Comparison of ENCODE assay signal across 8 mouse cellular contexts in genomic region chr2:152470973-152471372, GRCm38 (mm10). TPM values are rescaled to one million over a fixed set of nuclear protein-coding genes. Genes with fewer than 3 reads are reported as not detected.
DNase-seq lines count a peak whose midpoint lies in the region; ATAC-seq and TF ChIP-seq lines count a peak whose summit lies in the region.

No protein-coding gene starts in this region.

- H3K4me1 ChIP-seq in kidney, embryonic 15.5 days: no peaks in the 10 kb centered on the region
- H3K4me1 ChIP-seq in ES-Bruce4 (ENCODE audit: control insufficient read depth, insufficient read depth, low read length): no peaks in the 10 kb centered on the region

- TF ChIP-seq EP300 in ES-Bruce4 (IDR thresholded peaks at IDR 0.05; ENCODE audit: insufficient read depth, low read depth, low read length): no peak

- no peaks in the 10 kb centered on the region for H3K36me3 ChIP-seq in kidney, embryonic 15.5 days
- H3K36me3 ChIP-seq in ES-Bruce4 (ENCODE audit: control insufficient read depth, insufficient read depth, low read length, poor library complexity, severe bottlenecking): no peaks in the 10 kb centered on the region

- H3K9ac ChIP-seq in kidney, embryonic 15.5 days: no peak overlapping the region
- no peak overlapping the region for H3K9ac ChIP-seq in ES-Bruce4 (ENCODE audit: low read depth, poor library complexity, severe bottlenecking)

- 26% methylated on average over 7 of the region's 7 CpGs for WGBS in kidney, embryonic 15.5 days

- H3K9me3 ChIP-seq in kidney, embryonic 15.5 days (replicated peaks): no peaks in the 10 kb centered on the region
- H3K9me3 ChIP-seq in ES-Bruce4 (replicated peaks; ENCODE audit: control insufficient read depth, insufficient read depth, low read length, poor library complexity, severe bottlenecking): no peaks in the 10 kb centered on the region

- peak; percentile 4 for TF ChIP-seq CTCF in ES-Bruce4 (IDR thresholded peaks at IDR 0.05; ENCODE audit: low read depth, low read length)

- no peak for ATAC-seq in kidney, embryonic 15.5 days (replicated peaks; ENCODE audit: low FRiP score)
- ATAC-seq in erythroblast, adult 5-6 weeks (replicated peaks; ENCODE audit: low FRiP score, poor library complexity, severe bottlenecking): no peak

- H3K4me3 ChIP-seq in kidney, embryonic 15.5 days (replicated peaks): no peak overlapping the region
- no peak overlapping the region for H3K4me3 ChIP-seq in ES-Bruce4 (ENCODE audit: low read depth, low read length)

- peak; percentile 11 for DNase-seq in kidney, adult 11 months
- DNase-seq in ZHBTc4 (ENCODE audit: low read depth, low spot score): peak; percentile 65
- peak; percentile 47 for DNase-seq in embryo, embryonic 9.5 days (ENCODE audit: extremely low spot score)
- DNase-seq in layer of hippocampus, postnatal 25 days (ENCODE audit: extremely low spot score in 1 of 2, low spot score in 1 of 2): peak; percentile 29 to 70
- DNase-seq in retina, postnatal 7 days (ENCODE audit: low read depth, low spot score): peak; percentile 21

- TF ChIP-seq POLR2A in ES-Bruce4 (IDR thresholded peaks at IDR 0.05; ENCODE audit: insufficient read depth, low read length): no peak

- no peak overlapping the region for H3K4me2 ChIP-seq in kidney, embryonic 15.5 days

- H3K27ac ChIP-seq in kidney, embryonic 15.5 days: no peak overlapping the region
- no peak overlapping the region for H3K27ac ChIP-seq in ES-Bruce4 (ENCODE audit: insufficient read depth, low read length)

- H3K27me3 ChIP-seq in kidney, embryonic 15.5 days: no peaks in the 10 kb centered on the region; the same call in 1 of the 2 replicates
- H3K27me3 ChIP-seq in ES-Bruce4 (ENCODE audit: control insufficient read depth, insufficient read depth, low read length, poor library complexity, severe bottlenecking): no peaks in the 10 kb centered on the region

RNA-seq across cellular contexts. Expression of gene Defb20, which starts 5.9 kb away (rescaled TPM):
- polyA plus RNA-seq in kidney, embryonic 15.5 days (2015; fragmentation: Nextera tagmentation; extraction: Ambion mirVana): not detected in 2 replicates
- polyA plus RNA-seq in ES-Bruce4 (2011; ENCODE audit: insufficient read depth, insufficient read length, low read depth, missing spikeins): not detected in 2 replicates
- total RNA-seq in layer of hippocampus, postnatal 25 days (2021): not detected
- total RNA-seq in erythroblast, adult 5-6 weeks (2015; ENCODE audit: low replicate concordance): not detected in 2 replicates
- total RNA-seq in erythroblast, adult 5-6 weeks (2017; ENCODE audit: low replicate concordance): not detected in 2 replicates

RNA-seq across cellular contexts. Expression of gene Defb23, which starts 6.6 kb away (rescaled TPM):
- polyA plus RNA-seq in kidney, embryonic 15.5 days (2015; fragmentation: Nextera tagmentation; extraction: Ambion mirVana): 0.27 TPM in 1 of 2 replicates, not detected in the other
- polyA plus RNA-seq in ES-Bruce4 (2011; ENCODE audit: insufficient read depth, insufficient read length, low read depth, missing spikeins): not detected in 2 replicates
- not detected for total RNA-seq in layer of hippocampus, postnatal 25 days (2021)
- not detected in 2 replicates for total RNA-seq in erythroblast, adult 5-6 weeks (2015; ENCODE audit: low replicate concordance)
- total RNA-seq in erythroblast, adult 5-6 weeks (2017; ENCODE audit: low replicate concordance): not detected in 2 replicates

RNA-seq across cellular contexts. Expression of gene Defb22, which starts 19.0 kb away (rescaled TPM):
- polyA plus RNA-seq in kidney, embryonic 15.5 days (2015; fragmentation: Nextera tagmentation; extraction: Ambion mirVana): not detected in 2 replicates
- polyA plus RNA-seq in ES-Bruce4 (2011; ENCODE audit: insufficient read depth, insufficient read length, low read depth, missing spikeins): not detected in 2 replicates
- not detected for total RNA-seq in layer of hippocampus, postnatal 25 days (2021)
- not detected in 2 replicates for total RNA-seq in erythroblast, adult 5-6 weeks (2015; ENCODE audit: low replicate concordance)
- not detected in 2 replicates for total RNA-seq in erythroblast, adult 5-6 weeks (2017; ENCODE audit: low replicate concordance)

RNA-seq across cellular contexts. Expression of gene Defb26, which starts 40.5 kb away (rescaled TPM):
- polyA plus RNA-seq in kidney, embryonic 15.5 days (2015; fragmentation: Nextera tagmentation; extraction: Ambion mirVana): not detected in 2 replicates
- polyA plus RNA-seq in ES-Bruce4 (2011; ENCODE audit: insufficient read depth, insufficient read length, low read depth, missing spikeins): not detected in 2 replicates
- not detected for total RNA-seq in layer of hippocampus, postnatal 25 days (2021)
- total RNA-seq in erythroblast, adult 5-6 weeks (2015; ENCODE audit: low replicate concordance): not detected in 2 replicates
- total RNA-seq in erythroblast, adult 5-6 weeks (2017; ENCODE audit: low replicate concordance): not detected in 2 replicates

RNA-seq across cellular contexts. Expression of gene Defb28, which starts 47.1 kb away (rescaled TPM):
- 0.67 and 0.95 TPM in 2 replicates for polyA plus RNA-seq in kidney, embryonic 15.5 days (2015; fragmentation: Nextera tagmentation; extraction: Ambion mirVana)
- not detected in 2 replicates for polyA plus RNA-seq in ES-Bruce4 (2011; ENCODE audit: insufficient read depth, insufficient read length, low read depth, missing spikeins)
- total RNA-seq in layer of hippocampus, postnatal 25 days (2021): not detected
- not detected in 2 replicates for total RNA-seq in erythroblast, adult 5-6 weeks (2015; ENCODE audit: low replicate concordance)
- not detected in 2 replicates for total RNA-seq in erythroblast, adult 5-6 weeks (2017; ENCODE audit: low replicate concordance)

Comparison
In these comparisons a context has a peak if more than half of its experiments do, and no peak if none do; other contexts are left out.
1. DNase-seq: peak in every context shown above with its lines; median percentile 65 in ZHBTc4; 50 in layer of hippocampus, postnatal 25 days; 47 in embryo, embryonic 9.5 days; 21 in retina, postnatal 7 days; 11 in kidney, adult 11 months.